Mouse (Mus musculus): ENCODE data around the gene Tspan18. TPM values are rescaled to one million over a fixed set of nuclear protein-coding genes. Genes with fewer than 3 reads are reported as not detected.

Tspan18 gene
- polyA plus RNA-seq, 1 experiment from 2014 or later = 41.8 TPM

GRCm38 (mm10) chr2:93200681-93201340 is 133.5 kb downstream of the Tspan18 start:
- H3K4me3 ChIP-seq = no peak overlapping the region
- H3K27ac ChIP-seq (replicated peaks) = peak overlapping the region; percentile 74
- no peak overlapping the region for H3K9ac ChIP-seq
- 65% methylated on average over 10 of the region's 10 CpGs for WGBS
- peaks cover 73% of the 10 kb centered on the region for H3K36me3 ChIP-seq
- H3K4me2 ChIP-seq = no peak overlapping the region
- ATAC-seq (ENCODE audit: low read depth) = no peak
- no peaks in the 10 kb centered on the region for H3K27me3 ChIP-seq
- H3K4me1 ChIP-seq (replicated peaks) = peaks cover 48% of the 10 kb centered on the region
- H3K9me3 ChIP-seq = no peaks in the 10 kb centered on the region

- peak; percentile 15 for ATAC-seq (ENCODE audit: low read depth)
- Histone ChIP-seq H3K27ac (replicated peaks) (peak overlapping the region; percentile 74; the same call in 1 of the 2 replicates), H3K4me1 (replicated peaks) (peaks cover 60% of the 10 kb centered on the region)
Observed at GRCm38 (mm10) chr2:93199531-93199974, 134.8 kb downstream of the Tspan18 start.

GRCm38 (mm10) chr2:93198846-93199245 is 135.5 kb downstream of the Tspan18 start:
- Histone ChIP-seq H3K27ac (replicated peaks) (no peak overlapping the region), H3K36me3 (peaks cover 55% of the 10 kb centered on the region), H3K27me3 (no peaks in the 10 kb centered on the region), H3K4me2 (no peak overlapping the region), H3K9ac (no peak overlapping the region; the same call in 1 of the 2 replicates), H3K4me1 (replicated peaks) (peaks cover 63% of the 10 kb centered on the region), H3K9me3 (no peaks in the 10 kb centered on the region), H3K4me3 (no peak overlapping the region)
- ATAC-seq (ENCODE audit: low read depth) = peak; percentile 78
- WGBS = 14% methylated on average over 3 of the region's 3 CpGs

More at GRCm38 (mm10) chr2:93199531-93199974, 134.8 kb downstream of the Tspan18 start:
- Histone ChIP-seq H3K36me3 (peaks cover 62% of the 10 kb centered on the region), H3K9me3 (no peaks in the 10 kb centered on the region), H3K9ac (no peak overlapping the region), H3K4me3 (no peak overlapping the region), H3K4me2 (no peak overlapping the region), H3K27me3 (no peaks in the 10 kb centered on the region)
- WGBS = 39% methylated on average over 13 of the region's 13 CpGs

GRCm38 (mm10) chr2:93193806-93194205 is 140.5 kb downstream of the Tspan18 start:
- H3K4me3 ChIP-seq = no peak overlapping the region
- ATAC-seq (ENCODE audit: low read depth) = no peak
- WGBS = 47% methylated on average over 4 of the region's 4 CpGs
- no peak overlapping the region for H3K9ac ChIP-seq
- no peaks in the 10 kb centered on the region for H3K27me3 ChIP-seq
- peaks cover 18% of the 10 kb centered on the region for H3K36me3 ChIP-seq
- no peak overlapping the region for H3K27ac ChIP-seq (replicated peaks)
- H3K4me2 ChIP-seq = no peak overlapping the region
- no peaks in the 10 kb centered on the region for H3K9me3 ChIP-seq
- peaks cover 87% of the 10 kb centered on the region for H3K4me1 ChIP-seq (replicated peaks)

- ATAC-seq (ENCODE audit: low read depth) = peak; percentile 19
- peak overlapping the region; percentile 75 for H3K27ac ChIP-seq (replicated peaks)
Observed at GRCm38 (mm10) chr2:93192671-93193080, 141.6 kb downstream of the Tspan18 start.

GRCm38 (mm10) chr2:93192182-93192560 is 142.1 kb downstream of the Tspan18 start:
- Histone ChIP-seq H3K4me1 (replicated peaks) (peaks cover 87% of the 10 kb centered on the region), H3K36me3 (0 out of 2 replicates have a peak, but pooled peaks cover 7% of the 10 kb centered on the region), H3K9ac (peak overlapping the region; percentile 99), H3K4me3 (peak overlapping the region; percentile 26), H3K9me3 (no peaks in the 10 kb centered on the region), H3K27me3 (no peaks in the 10 kb centered on the region), H3K27ac (replicated peaks) (peak overlapping the region; percentile 75), H3K4me2 (peak overlapping the region; percentile 71)
- ATAC-seq (ENCODE audit: low read depth) = no peak
- WGBS = 38% methylated on average over 9 of the region's 9 CpGs

More at GRCm38 (mm10) chr2:93192671-93193080, 141.6 kb downstream of the Tspan18 start:
- 6% methylated on average over 6 of the region's 6 CpGs for WGBS
- Histone ChIP-seq H3K4me3 (peak overlapping the region; percentile 26; the same call in 1 of the 2 replicates), H3K27me3 (no peaks in the 10 kb centered on the region), H3K4me2 (peak overlapping the region; percentile 71), H3K36me3 (peaks cover 12% of the 10 kb centered on the region), H3K9ac (peak overlapping the region; percentile 99), H3K9me3 (no peaks in the 10 kb centered on the region), H3K4me1 (replicated peaks) (peaks cover 85% of the 10 kb centered on the region)

GRCm38 (mm10) chr2:93191488-93192181 is 142.7 kb downstream of the Tspan18 start:
- H3K4me3 ChIP-seq = peak overlapping the region; percentile 26
- H3K27me3 ChIP-seq = no peaks in the 10 kb centered on the region
- H3K9ac ChIP-seq = peak overlapping the region; percentile 99
- no peak for ATAC-seq (ENCODE audit: low read depth)
- peak overlapping the region; percentile 75 for H3K27ac ChIP-seq (replicated peaks)
- peaks cover 89% of the 10 kb centered on the region for H3K4me1 ChIP-seq (replicated peaks)
- WGBS = 39% methylated on average over 14 of the region's 14 CpGs
- H3K36me3 ChIP-seq = 0 out of 2 replicates have a peak, but pooled peaks cover 2% of the 10 kb centered on the region
- H3K9me3 ChIP-seq = no peaks in the 10 kb centered on the region
- peak overlapping the region; percentile 71 for H3K4me2 ChIP-seq

GRCm38 (mm10) chr2:93190771-93191487 is 143.4 kb downstream of the Tspan18 start:
- ATAC-seq (ENCODE audit: low read depth) = no peak
- 7% methylated on average over 9 of the region's 9 CpGs for WGBS
- peak overlapping the region; percentile 75 for H3K27ac ChIP-seq (replicated peaks)

GRCm38 (mm10) chr2:93188761-93189458 is 145.4 kb downstream of the Tspan18 start:
- peak overlapping the region; percentile 71 for H3K4me2 ChIP-seq
- ATAC-seq (ENCODE audit: low read depth) = peak; percentile 33
- H3K27ac ChIP-seq (replicated peaks) = peak overlapping the region; percentile 96
- H3K36me3 ChIP-seq = no peaks in the 10 kb centered on the region
- H3K9ac ChIP-seq = peak overlapping the region; percentile 99
- WGBS = 6% methylated on average over 19 of the region's 19 CpGs
- H3K4me1 ChIP-seq (replicated peaks) = peaks cover 67% of the 10 kb centered on the region
- H3K27me3 ChIP-seq = peaks cover 4% of the 10 kb centered on the region; the same call in 1 of the 2 replicates
- H3K9me3 ChIP-seq = no peaks in the 10 kb centered on the region
- peak overlapping the region; percentile 93 for H3K4me3 ChIP-seq

More at GRCm38 (mm10) chr2:93190771-93191487, 143.4 kb downstream of the Tspan18 start:
- Histone ChIP-seq H3K36me3 (no peaks in the 10 kb centered on the region), H3K9ac (peak overlapping the region; percentile 99), H3K27me3 (no peaks in the 10 kb centered on the region; the same call in 1 of the 2 replicates), H3K4me2 (peak overlapping the region; percentile 71), H3K4me3 (peak overlapping the region; percentile 26), H3K4me1 (replicated peaks) (peaks cover 82% of the 10 kb centered on the region), H3K9me3 (no peaks in the 10 kb centered on the region)

GRCm38 (mm10) chr2:93188020-93188760 is 146.1 kb downstream of the Tspan18 start:
- under 1% methylated on average over 52 of the region's 53 CpGs for WGBS
- Histone ChIP-seq H3K9me3 (no peaks in the 10 kb centered on the region), H3K9ac (peak overlapping the region; percentile 99), H3K36me3 (no peaks in the 10 kb centered on the region), H3K4me1 (replicated peaks) (peaks cover 65% of the 10 kb centered on the region), H3K27me3 (peaks cover 4% of the 10 kb centered on the region; the same call in 1 of the 2 replicates), H3K4me3 (peak overlapping the region; percentile 93), H3K4me2 (peak overlapping the region; percentile 71), H3K27ac (replicated peaks) (peak overlapping the region; percentile 96)
- peak; percentile 28 for ATAC-seq (ENCODE audit: low read depth)

Measured in neural tube, embryonic 13.5 days (tissue).